Mouse (Mus musculus) heart, adult 2 months (tissue): ENCODE data around the gene Podxl2.

ENCODE experiments used
- CTCF ChIP-seq: fragments of 200-600 bp; IDR thresholded peaks from 2 replicates; pipeline ENCODE4 v1.8.1; 2022; ENCODE audit warnings: antibody characterized with exemption, mild to moderate bottlenecking, moderate library complexity
- EP300 ChIP-seq: fragments of 200-500 bp; IDR thresholded peaks from 2 replicates; pipeline ENCODE4 v1.6.1; 2011; ENCODE audit warnings: low read depth, low read length, control low read depth; ENCODE audit not compliant: insufficient read depth
- POLR2A ChIP-seq: fragments of 200-500 bp; IDR thresholded peaks from 2 replicates; pipeline ENCODE4 v1.6.1; 2011; ENCODE audit warnings: mild to moderate bottlenecking, low read depth, low read length, control low read depth; ENCODE audit not compliant: insufficient read depth

DNA sequence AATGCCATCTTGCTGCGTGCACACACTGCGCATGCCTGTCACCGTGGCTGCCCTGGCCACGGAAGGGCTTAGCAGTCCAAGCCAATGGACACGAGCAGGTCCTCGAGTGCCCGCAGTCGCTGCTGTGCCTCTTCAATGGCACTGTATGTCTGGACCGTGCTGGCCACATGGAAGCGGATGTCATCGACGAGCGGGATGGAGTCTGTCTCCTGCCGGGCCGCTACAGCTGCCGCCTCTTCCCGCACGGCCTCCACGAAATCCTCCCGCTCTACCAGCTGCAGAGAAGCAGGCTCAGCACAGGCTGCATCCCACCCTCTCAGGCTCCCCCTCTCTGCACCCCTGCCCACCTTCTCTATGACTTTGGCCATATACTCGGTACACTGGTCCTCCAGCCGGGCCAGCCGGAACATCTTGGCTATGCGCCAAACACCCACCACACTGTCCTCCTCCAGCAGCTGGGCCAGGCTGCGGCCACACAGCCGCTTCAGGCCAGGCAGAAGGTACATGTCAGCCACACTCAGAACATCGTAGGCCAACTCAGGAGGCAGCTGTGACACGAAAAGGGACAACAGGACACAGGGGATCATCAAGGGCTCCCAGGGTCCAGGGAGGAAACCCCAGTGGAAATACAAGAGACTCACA lies 38.5 kb downstream of the Podxl2 start:
- TF ChIP-seq CTCF = no peak
- TF ChIP-seq POLR2A = no peak
- no peak for TF ChIP-seq EP300
